Mouse (Mus musculus) ES-E14 (cell line): ENCODE measurements around the gene Cipc.

Experiments used
- HCFC1 ChIP-seq: IDR thresholded peaks from 2 replicates; pipeline ENCODE4 v1.6.1; 2012; ENCODE audit warnings: low read length, inconsistent platforms, borderline replicate concordance; ENCODE audit not compliant: insufficient read depth
- ZNF384 ChIP-seq: IDR thresholded peaks from 2 replicates; pipeline ENCODE4 v1.6.1; 2012; ENCODE audit warnings: low read depth, low read length, inconsistent platforms

DNA sequence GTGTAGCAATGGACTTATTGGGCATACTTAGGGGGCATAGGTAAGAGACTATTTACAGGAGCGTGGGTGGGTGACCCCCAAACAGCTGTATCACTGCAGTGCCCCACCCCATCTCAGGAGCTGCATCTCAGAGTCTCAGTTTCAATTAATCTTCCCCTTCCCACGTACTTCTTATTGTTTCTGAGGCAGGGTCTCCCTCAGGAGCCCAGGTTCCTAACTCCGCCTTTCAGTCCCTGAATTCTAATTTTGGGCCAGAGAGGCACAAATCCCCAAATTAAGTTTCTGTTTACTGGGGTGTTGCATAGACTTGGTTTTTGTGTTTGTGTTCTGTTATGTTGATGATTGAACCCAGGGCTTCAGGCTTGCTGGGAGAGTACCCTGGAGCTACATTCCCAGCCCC lies 48.4 kb upstream of the Cipc start:
- TF ChIP-seq ZNF384 (no peak), HCFC1 (no peak)
